Mouse (Mus musculus) thymus, adult 2 months (tissue): ENCODE measurements around the gene Smco3. TPM values are rescaled to one million over a fixed set of nuclear protein-coding genes. Genes with fewer than 3 reads are reported as not detected.

ENCODE experiments used
- DNase-seq: peaks from one replicate; pipeline ENCODE4 v3.0.0; 2021
- H3K27ac ChIP-seq: fragments of 200-500 bp; 2 replicates; pipeline ENCODE4 v1.5.1; 2012; ENCODE audit warnings: low read length, control low read depth; ENCODE audit not compliant: control insufficient read depth, insufficient read depth
- H3K27me3 ChIP-seq: fragments of 200-500 bp; 2 replicates; pipeline ENCODE4 v1.6.1; 2012; ENCODE audit warnings: mild to moderate bottlenecking, low read length, moderate library complexity, mixed read lengths; ENCODE audit not compliant: control insufficient read depth, insufficient read depth
- H3K36me3 ChIP-seq: fragments of 200-500 bp; 2 replicates; pipeline ENCODE4 v1.6.1; 2012; ENCODE audit warnings: mild to moderate bottlenecking, low read length, moderate library complexity; ENCODE audit not compliant: control insufficient read depth, insufficient read depth
- H3K4me1 ChIP-seq: fragments of 200-500 bp; replicated peaks from 2 replicates; pipeline ENCODE4 v1.6.1; 2012; ENCODE audit warnings: low read length; ENCODE audit not compliant: control insufficient read depth, insufficient read depth
- H3K4me3 ChIP-seq: fragments of 200-500 bp; 2 replicates; pipeline ENCODE4 v1.5.1; 2012; ENCODE audit warnings: mild to moderate bottlenecking, low read length, control low read depth, moderate library complexity; ENCODE audit not compliant: control insufficient read depth, insufficient read depth
- CTCF ChIP-seq: fragments of 200-500 bp; IDR thresholded peaks from 2 replicates; pipeline ENCODE4 v1.5.1; 2012; ENCODE audit warnings: mild to moderate bottlenecking, control low read depth, low read length, moderate library complexity, borderline replicate concordance; ENCODE audit not compliant: control insufficient read depth, poor library complexity, insufficient read depth; ENCODE audit errors: extremely low read depth
- POLR2A ChIP-seq: fragments of 200-500 bp; IDR thresholded peaks from 2 replicates; pipeline ENCODE4 v1.6.1; 2012; ENCODE audit warnings: mild to moderate bottlenecking, low read length, control low read depth, moderate library complexity; ENCODE audit not compliant: control insufficient read depth, poor library complexity, insufficient read depth; ENCODE audit errors: extremely low read depth
- WGBS: fragments of 180-500 bp; shearing (Covaris S2); methylation state at CpG from one replicate; pipeline ENCODE4 v1.1.7; 2018; 5-methylcytosine and 5-hydroxymethylcytosine counted together
- polyA plus RNA-seq: library from polyadenylated mRNA; depleted of rRNA; stranded (reverse); fragments of >200 nt; gene quantifications from 2 replicates; pipeline ENCODE4 v1.2.3, GENCODE M21; 2012

The Smco3 gene
- polyA plus RNA-seq, 1 experiment: 0.24 TPM

GRCm38 (mm10) chr6:136806819-136807218 lies 28.4 kb downstream of the Smco3 start:
- no peak for DNase-seq
- Histone ChIP-seq H3K27me3 (no peaks in the 10 kb centered on the region), H3K36me3 (no peaks in the 10 kb centered on the region), H3K27ac (no peak overlapping the region), H3K4me1 (peaks cover 14% of the 10 kb centered on the region), H3K4me3 (no peak overlapping the region)
- TF ChIP-seq CTCF: no peak
- TF ChIP-seq POLR2A: no peak
- WGBS: 90% methylated on average over 5 of the region's 5 CpGs

- H3K27me3 ChIP-seq: no peaks in the 10 kb centered on the region
- 56% methylated on average over 1 of the region's 1 CpGs for WGBS
- H3K4me3 ChIP-seq: no peak overlapping the region
- H3K36me3 ChIP-seq: no peaks in the 10 kb centered on the region
- no peak overlapping the region; the same call in 1 of the 2 replicates for H3K27ac ChIP-seq
- TF ChIP-seq CTCF: no peak
- TF ChIP-seq POLR2A: no peak
- peaks cover 14% of the 10 kb centered on the region for H3K4me1 ChIP-seq
- DNase-seq: no peak
Observed at GRCm38 (mm10) chr6:136805409-136805775, 29.9 kb downstream of the Smco3 start.

GRCm38 (mm10) chr6:136804705-136805408 lies 30.4 kb downstream of the Smco3 start:
- H3K27ac ChIP-seq: peak overlapping the region; percentile 91
- 2% methylated on average over 9 of the region's 9 CpGs for WGBS
- no peak overlapping the region for H3K4me3 ChIP-seq
- H3K4me1 ChIP-seq: peaks cover 14% of the 10 kb centered on the region
- DNase-seq: no peak
- no peak for TF ChIP-seq CTCF
- TF ChIP-seq POLR2A: no peak
- H3K27me3 ChIP-seq: no peaks in the 10 kb centered on the region
- H3K36me3 ChIP-seq: no peaks in the 10 kb centered on the region

- Histone ChIP-seq H3K27me3 (no peaks in the 10 kb centered on the region), H3K4me3 (peak within 1 kb of the TSS; percentile 72), H3K36me3 (no peaks in the 10 kb centered on the region), H3K4me1 (peaks cover 8% of the 10 kb centered on the region), H3K27ac (peak within 1 kb of the TSS; percentile 99)
- WGBS: under 1% methylated on average over 50 of the region's 50 CpGs
- DNase-seq: peak; percentile 95
- TF ChIP-seq CTCF (peak; percentile 36; the same call in 1 of the 2 replicates), POLR2A (peak; percentile 95)
Observed at GRCm38 (mm10) chr6:136803739-136804633, 31.3 kb downstream of the Smco3 start, which contains the start of gene Hist4h4. Hist4h4 (minus strand) TSS chr6:136804415.

GRCm38 (mm10) chr6:136803093-136803738 lies 32.0 kb downstream of the Smco3 start:
- no peak for DNase-seq
- H3K36me3 ChIP-seq: no peaks in the 10 kb centered on the region
- H3K27me3 ChIP-seq: no peaks in the 10 kb centered on the region
- H3K4me1 ChIP-seq: peaks cover 8% of the 10 kb centered on the region
- WGBS: 13% methylated on average over 12 of the region's 12 CpGs
- peak overlapping the region; percentile 99 for H3K27ac ChIP-seq
- TF ChIP-seq CTCF (no peak), POLR2A (no peak)
- peak overlapping the region; percentile 33 for H3K4me3 ChIP-seq

- no peak for TF ChIP-seq POLR2A
- no peak for TF ChIP-seq CTCF
- 0 out of 2 replicates have a peak, but pooled peaks cover 4% of the 10 kb centered on the region for H3K4me1 ChIP-seq
- no peak for DNase-seq
- no peaks in the 10 kb centered on the region for H3K36me3 ChIP-seq
- H3K4me3 ChIP-seq: no peak overlapping the region
- H3K27me3 ChIP-seq: no peaks in the 10 kb centered on the region
- no peak overlapping the region for H3K27ac ChIP-seq
- 96% methylated on average over 6 of the region's 6 CpGs for WGBS
Observed at GRCm38 (mm10) chr6:136801274-136801673, 34.0 kb downstream of the Smco3 start.
